Mouse (Mus musculus): ENCODE results near the gene Bbs2.

Gene Bbs2

DNA sequence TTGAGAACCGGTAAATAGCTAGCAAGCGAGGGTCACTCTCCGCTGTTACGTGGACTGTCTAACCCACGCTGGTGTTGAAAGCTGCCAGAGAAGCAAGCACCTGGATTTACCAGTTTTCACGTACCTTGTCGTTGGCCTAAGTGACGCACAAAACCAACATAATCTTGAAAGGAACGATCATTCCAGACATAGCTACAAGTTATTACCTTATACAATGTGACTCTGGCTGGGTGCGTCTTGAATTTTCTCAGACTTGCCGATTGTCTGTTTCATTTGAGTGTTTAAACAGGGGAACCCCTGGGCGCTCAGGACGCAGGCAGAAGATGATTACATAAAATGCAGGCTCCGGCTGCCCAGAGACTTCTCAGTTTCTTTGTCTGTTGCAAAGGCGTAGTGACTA, 60.9 kb downstream of the Bbs2 start:
- TF ChIP-seq GATA4 (IDR thresholded peaks at IDR 0.05; ENCODE audit: insufficient replicate concordance, low read length), result no peak

DNA sequence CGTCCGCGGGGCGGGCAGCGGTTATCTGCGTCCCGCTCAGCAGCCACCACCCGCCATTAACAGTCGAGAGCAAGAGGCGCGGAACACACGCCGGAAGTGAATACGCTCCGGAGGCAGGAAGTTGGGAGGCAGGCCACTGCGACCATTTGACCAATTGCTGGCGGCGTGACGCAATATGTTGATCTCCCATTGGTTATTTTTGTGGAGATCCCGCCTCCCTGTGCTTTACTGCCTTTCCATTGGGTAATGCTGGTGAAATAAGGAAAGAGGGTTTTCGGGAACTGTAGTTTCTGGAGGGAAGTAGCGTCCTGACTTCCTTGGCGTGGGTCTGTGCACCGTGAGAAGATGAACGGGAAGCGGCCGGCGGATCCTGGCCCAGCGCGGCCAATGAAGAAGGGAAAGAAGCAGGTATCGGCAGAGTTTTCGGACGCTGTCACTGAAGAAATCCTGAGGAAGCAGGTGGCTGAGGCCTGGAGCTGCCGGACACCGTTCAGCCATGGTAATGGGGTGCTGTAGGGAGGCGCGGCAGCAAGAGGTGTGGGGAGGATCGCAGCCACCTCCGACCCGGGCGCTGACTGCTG, 61.7 kb downstream of the Bbs2 start, which contains the start of the genes Nudt21 and Ogfod1:
Nudt21 (minus strand) TSS at position 88 of the 581 bp plus-strand sequence.
Ogfod1 (plus strand) TSS at position 255 of the 581 bp plus-strand sequence.
- TF ChIP-seq GATA4 (IDR thresholded peaks at IDR 0.05; ENCODE audit: insufficient replicate concordance, low read length), result peak; percentile 12; the same call in 1 of the 2 replicates

DNA sequence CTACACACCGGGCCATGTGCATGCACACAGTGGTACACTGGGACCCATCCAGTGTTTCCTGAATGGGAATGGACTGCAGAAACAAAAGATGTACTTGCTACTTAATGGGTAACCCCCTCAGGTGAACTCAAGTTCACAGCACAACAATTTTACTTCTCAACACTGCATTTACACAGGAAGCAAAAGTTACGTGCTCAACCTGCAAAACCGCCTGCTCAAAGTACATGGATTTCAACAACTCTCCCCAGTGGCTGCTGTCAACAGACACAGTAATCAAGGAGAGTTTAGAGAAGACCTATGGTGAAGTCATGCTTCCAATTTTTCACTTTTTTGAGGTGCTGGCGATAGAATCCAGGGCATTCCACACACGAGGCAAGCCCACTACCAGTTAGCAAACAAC, 63.5 kb downstream of the Bbs2 start:
- no peak for TF ChIP-seq GATA4 (IDR thresholded peaks at IDR 0.05; ENCODE audit: insufficient replicate concordance, low read length)

DNA sequence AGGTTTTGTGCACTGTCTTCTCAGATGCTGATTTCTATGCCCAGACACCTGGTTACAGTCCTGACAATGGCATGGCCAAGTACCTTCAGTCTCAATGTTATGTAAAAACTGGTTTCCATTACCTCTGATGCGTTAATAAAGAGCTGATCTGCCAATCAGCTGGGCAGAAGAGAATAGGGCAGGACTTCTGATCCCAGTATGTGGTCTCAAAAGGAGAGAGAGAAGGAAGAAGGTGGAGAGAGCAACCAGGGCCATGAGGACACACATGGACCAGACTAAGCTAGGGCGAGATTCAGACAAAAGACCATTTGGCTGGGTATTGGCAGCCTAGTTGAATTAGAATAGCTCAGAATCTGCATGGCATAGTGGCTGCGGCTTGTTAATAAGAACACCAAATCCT, 65.1 kb downstream of the Bbs2 start:
- TF ChIP-seq GATA4 (IDR thresholded peaks at IDR 0.05; ENCODE audit: insufficient replicate concordance, low read length), result no peak

DNA sequence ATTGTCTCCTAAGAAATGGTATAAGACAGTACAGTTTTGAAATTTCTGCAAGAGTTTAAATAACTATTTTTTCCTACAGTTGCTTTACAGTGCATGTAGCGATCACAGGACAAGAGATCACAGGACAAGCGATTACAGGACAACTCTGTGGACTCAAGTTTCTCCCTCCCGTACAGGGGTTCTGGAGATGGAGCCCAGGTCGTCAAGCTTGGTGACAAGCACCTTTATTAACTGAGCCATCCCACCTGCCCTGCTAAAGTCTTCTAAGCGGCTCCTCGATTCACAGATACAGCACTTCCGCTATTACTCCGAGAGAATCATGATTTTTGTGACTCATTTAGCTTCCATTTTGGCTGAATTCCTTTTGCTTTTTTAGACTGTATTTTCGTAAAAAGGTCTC, 69.0 kb downstream of the Bbs2 start:
- no peak for TF ChIP-seq GATA4 (IDR thresholded peaks at IDR 0.05; ENCODE audit: insufficient replicate concordance, low read length)

DNA sequence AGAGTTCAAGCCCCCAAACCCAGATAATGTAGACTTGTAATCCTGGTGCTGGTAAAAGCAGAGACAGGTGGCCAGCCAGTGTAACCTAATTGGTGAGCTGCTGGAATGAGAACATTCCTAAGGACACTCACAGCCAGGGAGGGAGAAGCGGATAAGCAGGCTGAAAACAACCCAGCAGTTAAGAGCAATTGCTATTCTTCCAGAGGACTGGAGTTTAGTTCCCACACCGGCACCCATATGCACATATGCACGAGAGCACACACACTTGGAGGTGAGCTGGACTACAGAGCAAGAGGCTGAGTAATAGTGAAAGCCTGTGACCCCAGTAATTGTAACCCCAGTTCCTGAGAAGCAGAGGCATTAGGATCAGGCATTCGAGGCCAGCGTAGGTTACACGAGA, 74.8 kb downstream of the Bbs2 start:
- no peak for TF ChIP-seq GATA4 (IDR thresholded peaks at IDR 0.05; ENCODE audit: insufficient replicate concordance, low read length)

Measured in liver, adult (tissue).